Mouse (Mus musculus) thymus, adult 2 months (tissue): ENCODE results near the gene Wnt10a. TPM values are rescaled to one million over a fixed set of nuclear protein-coding genes. Genes with fewer than 3 reads are reported as not detected.

ENCODE experiments used
- DNase-seq: peaks from one replicate; pipeline ENCODE4 v3.0.0; 2021
- H3K27ac ChIP-seq: fragments of 200-500 bp; 2 replicates; pipeline ENCODE4 v1.5.1; 2012; ENCODE audit warnings: low read length, control low read depth; ENCODE audit not compliant: control insufficient read depth, insufficient read depth
- H3K27me3 ChIP-seq: fragments of 200-500 bp; 2 replicates; pipeline ENCODE4 v1.6.1; 2012; ENCODE audit warnings: mild to moderate bottlenecking, low read length, moderate library complexity, mixed read lengths; ENCODE audit not compliant: control insufficient read depth, insufficient read depth
- H3K36me3 ChIP-seq: fragments of 200-500 bp; 2 replicates; pipeline ENCODE4 v1.6.1; 2012; ENCODE audit warnings: mild to moderate bottlenecking, low read length, moderate library complexity; ENCODE audit not compliant: control insufficient read depth, insufficient read depth
- H3K4me1 ChIP-seq: fragments of 200-500 bp; replicated peaks from 2 replicates; pipeline ENCODE4 v1.6.1; 2012; ENCODE audit warnings: low read length; ENCODE audit not compliant: control insufficient read depth, insufficient read depth
- H3K4me3 ChIP-seq: fragments of 200-500 bp; 2 replicates; pipeline ENCODE4 v1.5.1; 2012; ENCODE audit warnings: mild to moderate bottlenecking, low read length, control low read depth, moderate library complexity; ENCODE audit not compliant: control insufficient read depth, insufficient read depth
- CTCF ChIP-seq: fragments of 200-500 bp; IDR thresholded peaks from 2 replicates; pipeline ENCODE4 v1.5.1; 2012; ENCODE audit warnings: mild to moderate bottlenecking, control low read depth, low read length, moderate library complexity, borderline replicate concordance; ENCODE audit not compliant: control insufficient read depth, poor library complexity, insufficient read depth; ENCODE audit errors: extremely low read depth
- POLR2A ChIP-seq: fragments of 200-500 bp; IDR thresholded peaks from 2 replicates; pipeline ENCODE4 v1.6.1; 2012; ENCODE audit warnings: mild to moderate bottlenecking, low read length, control low read depth, moderate library complexity; ENCODE audit not compliant: control insufficient read depth, poor library complexity, insufficient read depth; ENCODE audit errors: extremely low read depth
- WGBS: fragments of 180-500 bp; shearing (Covaris S2); methylation state at CpG from one replicate; pipeline ENCODE4 v1.1.7; 2018; 5-methylcytosine and 5-hydroxymethylcytosine counted together
- polyA plus RNA-seq: library from polyadenylated mRNA; depleted of rRNA; stranded (reverse); fragments of >200 nt; gene quantifications from 2 replicates; pipeline ENCODE4 v1.2.3, GENCODE M21; 2012

Wnt10a gene
- polyA plus RNA-seq, 1 experiment, result 5.3 TPM

GRCm38 (mm10) chr1:74783554-74783953, 7.8 kb upstream of the Wnt10a start:
- Histone ChIP-seq H3K27ac (no peak overlapping the region), H3K27me3 (peaks cover 7% of the 10 kb centered on the region; the same call in 1 of the 2 replicates), H3K4me1 (peaks cover 8% of the 10 kb centered on the region; the same call in 1 of the 2 replicates), H3K36me3 (no peaks in the 10 kb centered on the region), H3K4me3 (no peak overlapping the region)
- 49% methylated on average over 13 of the region's 13 CpGs for WGBS
- DNase-seq, result no peak
- TF ChIP-seq POLR2A (no peak), CTCF (no peak)

GRCm38 (mm10) chr1:74784041-74784759, 7.1 kb upstream of the Wnt10a start:
- no peak for TF ChIP-seq POLR2A
- TF ChIP-seq CTCF, result peak; percentile 48; the same call in 1 of the 2 replicates
- Histone ChIP-seq H3K4me1 (peaks cover 8% of the 10 kb centered on the region; the same call in 1 of the 2 replicates), H3K27ac (no peak overlapping the region), H3K36me3 (no peaks in the 10 kb centered on the region), H3K27me3 (peaks cover 7% of the 10 kb centered on the region; the same call in 1 of the 2 replicates), H3K4me3 (peak overlapping the region; percentile 13)
- WGBS, result 2% methylated on average over 67 of the region's 67 CpGs
- no peak for DNase-seq

GRCm38 (mm10) chr1:74787846-74788245, 3.5 kb upstream of the Wnt10a start:
- H3K27me3 ChIP-seq, result peaks cover 16% of the 10 kb centered on the region; the same call in 1 of the 2 replicates
- peak; percentile 79 for DNase-seq

GRCm38 (mm10) chr1:74788603-74789176, 2.6 kb upstream of the Wnt10a start:
- Histone ChIP-seq H3K27ac (no peak overlapping the region), H3K4me3 (no peak overlapping the region), H3K36me3 (no peaks in the 10 kb centered on the region), H3K4me1 (no peaks in the 10 kb centered on the region), H3K27me3 (peaks cover 16% of the 10 kb centered on the region; the same call in 1 of the 2 replicates)
- no peak for DNase-seq
- WGBS, result 30% methylated on average over 6 of the region's 6 CpGs
- no peak for TF ChIP-seq CTCF
- TF ChIP-seq POLR2A, result no peak

More at GRCm38 (mm10) chr1:74787846-74788245, 3.5 kb upstream of the Wnt10a start:
- TF ChIP-seq CTCF (peak; percentile 68; the same call in 1 of the 2 replicates), POLR2A (no peak)
- Histone ChIP-seq H3K36me3 (no peaks in the 10 kb centered on the region), H3K27ac (no peak overlapping the region), H3K4me1 (no peaks in the 10 kb centered on the region), H3K4me3 (no peak overlapping the region)
- 5% methylated on average over 7 of the region's 7 CpGs for WGBS

- Histone ChIP-seq H3K27ac (no peak overlapping the region), H3K36me3 (no peaks in the 10 kb centered on the region), H3K27me3 (peaks cover 17% of the 10 kb centered on the region; the same call in 1 of the 2 replicates), H3K4me1 (no peaks in the 10 kb centered on the region), H3K4me3 (no peak overlapping the region)
- TF ChIP-seq CTCF, result no peak
- TF ChIP-seq POLR2A, result no peak
- 60% methylated on average over 3 of the region's 3 CpGs for WGBS
- no peak for DNase-seq
These were observed 1.2 kb upstream of the Wnt10a start for GRCm38 (mm10) chr1:74790095-74790494.

- WGBS, result 80% methylated on average over 19 of the region's 19 CpGs
- H3K4me3 ChIP-seq, result no peak overlapping the region
- H3K27ac ChIP-seq, result no peak overlapping the region
- H3K36me3 ChIP-seq, result no peaks in the 10 kb centered on the region
- no peak for DNase-seq
- TF ChIP-seq POLR2A (no peak), CTCF (no peak)
- no peaks in the 10 kb centered on the region for H3K4me1 ChIP-seq
- peaks cover 12% of the 10 kb centered on the region; the same call in 1 of the 2 replicates for H3K27me3 ChIP-seq
These were observed 1.7 kb downstream of the Wnt10a start for GRCm38 (mm10) chr1:74792831-74793660.
